Mouse (Mus musculus): ENCODE data around the gene Atg101.

GRCm38 (mm10) chr15:101320618-101321041, 36.6 kb downstream of the Atg101 start:
- no peak for TF ChIP-seq CTCF (IDR thresholded peaks at IDR 0.05; ENCODE audit: low read depth, low read length)
- no peak for TF ChIP-seq EP300 (IDR thresholded peaks at IDR 0.05; ENCODE audit: insufficient read depth, low read depth, low read length)
- no peak for TF ChIP-seq POLR2A (IDR thresholded peaks at IDR 0.05; ENCODE audit: insufficient read depth, low read length)

All from ES-Bruce4 (cell line).